Comparison of ENCODE assay signal across 8 mouse cellular contexts in genomic region chr2:131530623-131531008, GRCm38 (mm10). TPM values are rescaled to one million over a fixed set of nuclear protein-coding genes. Genes with fewer than 3 reads are reported as not detected.
A peak's percentile ranks its signal among the peaks of the same experiment; 100 is the strongest.
DNase-seq lines count a peak whose midpoint lies in the region; ATAC-seq and TF ChIP-seq lines count a peak whose summit lies in the region.

No protein-coding gene starts in this region.

- TF ChIP-seq CTCF in olfactory bulb, adult 2 months (IDR thresholded peaks at IDR 0.05; ENCODE audit: insufficient read depth, low read depth, low read length) = peak; percentile 72

- 24% methylated on average over 9 of the region's 9 CpGs for WGBS in forebrain, embryonic 10.5 days
- WGBS in forebrain, embryonic 15.5 days = 17% methylated on average over 9 of the region's 9 CpGs
- WGBS in lung, embryonic 16.5 days = 15% methylated on average over 9 of the region's 9 CpGs
- 15% methylated on average over 9 of the region's 9 CpGs for WGBS in olfactory bulb, adult 2 months

- H3K27ac ChIP-seq in forebrain, embryonic 10.5 days = no peak overlapping the region
- H3K27ac ChIP-seq in forebrain, embryonic 15.5 days (replicated peaks) = no peak overlapping the region
- no peak overlapping the region for H3K27ac ChIP-seq in lung, embryonic 16.5 days (ENCODE audit: low read length)
- no peak overlapping the region for H3K27ac ChIP-seq in olfactory bulb, adult 2 months (ENCODE audit: insufficient read depth, low read depth, low read length)

- peak; percentile 42 for DNase-seq in forebrain, embryonic 10.5 days (ENCODE audit: extremely low spot score, low spot score)
- peak; percentile 26 for DNase-seq in urinary bladder, postnatal 25 days (ENCODE audit: low spot score)
- DNase-seq in urinary bladder, adult 2 months (ENCODE audit: low spot score) = no peak
- DNase-seq in embryo, embryonic 9.5 days (ENCODE audit: extremely low spot score) = peak; percentile 48
- DNase-seq in kidney, adult 9 months = peak; percentile 48

- no peak for TF ChIP-seq POLR2A in olfactory bulb, adult 2 months (IDR thresholded peaks at IDR 0.05; ENCODE audit: insufficient read depth, low read depth, low read length)

- no peak; the same call in 1 of the 2 replicates for ATAC-seq in forebrain, embryonic 15.5 days (replicated peaks)
- peak; percentile 61 for ATAC-seq in lung, embryonic 16.5 days (ENCODE audit: low read depth)

- H3K9ac ChIP-seq in forebrain, embryonic 15.5 days (replicated peaks) = no peak overlapping the region
- H3K9ac ChIP-seq in lung, embryonic 16.5 days (ENCODE audit: low read length) = no peak overlapping the region

- no peaks in the 10 kb centered on the region for H3K36me3 ChIP-seq in forebrain, embryonic 10.5 days (replicated peaks)
- H3K36me3 ChIP-seq in forebrain, embryonic 15.5 days = no peaks in the 10 kb centered on the region
- H3K36me3 ChIP-seq in lung, embryonic 16.5 days (ENCODE audit: control insufficient read depth, insufficient read depth, low read length) = no peaks in the 10 kb centered on the region

- H3K4me3 ChIP-seq in forebrain, embryonic 10.5 days = no peak overlapping the region
- no peak overlapping the region for H3K4me3 ChIP-seq in forebrain, embryonic 15.5 days
- no peak overlapping the region for H3K4me3 ChIP-seq in lung, embryonic 16.5 days (ENCODE audit: low read length)
- no peak overlapping the region for H3K4me3 ChIP-seq in olfactory bulb, adult 2 months (ENCODE audit: insufficient read depth, low read depth, low read length)

- H3K4me2 ChIP-seq in forebrain, embryonic 15.5 days (replicated peaks) = no peak overlapping the region
- H3K4me2 ChIP-seq in lung, embryonic 16.5 days (ENCODE audit: low read depth, low read length) = no peak overlapping the region

- no peaks in the 10 kb centered on the region for H3K9me3 ChIP-seq in forebrain, embryonic 10.5 days
- H3K9me3 ChIP-seq in forebrain, embryonic 15.5 days = no peaks in the 10 kb centered on the region
- H3K9me3 ChIP-seq in lung, embryonic 16.5 days (ENCODE audit: control insufficient read depth, low read length) = no peaks in the 10 kb centered on the region

- H3K4me1 ChIP-seq in forebrain, embryonic 10.5 days = peaks cover 11% of the 10 kb centered on the region; the same call in 1 of the 2 replicates
- H3K4me1 ChIP-seq in forebrain, embryonic 15.5 days = no peaks in the 10 kb centered on the region
- no peaks in the 10 kb centered on the region for H3K4me1 ChIP-seq in lung, embryonic 16.5 days (replicated peaks; ENCODE audit: control insufficient read depth, insufficient read depth, low read length)
- H3K4me1 ChIP-seq in olfactory bulb, adult 2 months (ENCODE audit: control insufficient read depth, insufficient read depth, low read length) = peaks cover 4% of the 10 kb centered on the region

- H3K27me3 ChIP-seq in forebrain, embryonic 10.5 days (ENCODE audit: poor library complexity, severe bottlenecking) = peaks cover 10% of the 10 kb centered on the region; the same call in 1 of the 2 replicates
- H3K27me3 ChIP-seq in forebrain, embryonic 15.5 days = no peaks in the 10 kb centered on the region
- H3K27me3 ChIP-seq in lung, embryonic 16.5 days (ENCODE audit: control insufficient read depth, insufficient read depth, low read depth, low read length) = no peaks in the 10 kb centered on the region

RNA-seq across cellular contexts. Expression of gene Adra1d, which starts 31.5 kb away (rescaled TPM):
- 0.19 TPM in 1 of 2 replicates, not detected in the other for polyA plus RNA-seq in forebrain, embryonic 10.5 days (2016; fragmentation: Nextera tagmentation; extraction: Ambion mirVana)
- polyA plus RNA-seq in forebrain, embryonic 15.5 days (2015; fragmentation: Nextera tagmentation; extraction: Ambion mirVana) = 0.09 and 0.11 TPM in 2 replicates
- polyA plus RNA-seq in urinary bladder, adult 2 months (2012; rRNA removed) = 0.97 and 1.1 TPM in 2 replicates
- polyA plus RNA-seq in lung, embryonic 16.5 days (2015; fragmentation: Nextera tagmentation; extraction: Ambion mirVana) = 1.8 and 2.0 TPM in 2 replicates
- polyA plus RNA-seq in olfactory bulb, adult 2 months (2012; ENCODE audit: insufficient read depth, insufficient read length, low replicate concordance, missing spikeins) = not detected in 2 replicates

RNA-seq across cellular contexts. Expression of gene Smox, which starts 39.3 kb away (rescaled TPM):
- 31.7 TPM in 2 replicates for polyA plus RNA-seq in forebrain, embryonic 10.5 days (2016; fragmentation: Nextera tagmentation; extraction: Ambion mirVana)
- 55.6 and 63.3 TPM in 2 replicates for polyA plus RNA-seq in forebrain, embryonic 15.5 days (2015; fragmentation: Nextera tagmentation; extraction: Ambion mirVana)
- 16.7 and 18.4 TPM in 2 replicates for polyA plus RNA-seq in urinary bladder, adult 2 months (2012; rRNA removed)
- 32.8 and 32.9 TPM in 2 replicates for polyA plus RNA-seq in lung, embryonic 16.5 days (2015; fragmentation: Nextera tagmentation; extraction: Ambion mirVana)
- not detected in 2 replicates for polyA plus RNA-seq in olfactory bulb, adult 2 months (2012; ENCODE audit: insufficient read depth, insufficient read length, low replicate concordance, missing spikeins)
